Mouse (Mus musculus) T-helper 1 cell (primary cell): ENCODE results near the gene Abcc3.

Experiments used
- in situ Hi-C: fragments of 300-600 bp; cut with MboI, MseI; formaldehyde crosslinking; loops from one replicate; pipeline ENCODE4 v1.15.1; 2025; ENCODE audit warnings: high pct_unique_total_duplicates

The Abcc3 gene

GRCm38 (mm10) chr11:94327693-94328643 lies 64.8 kb downstream of the Abcc3 start, which contains the start of gene Ankrd40:
TSS of gene Ankrd40 (plus strand) at chr11:94328001.
- in situ Hi-C loops: no loop called here

GRCm38 (mm10) chr11:94326961-94327411 lies 65.8 kb downstream of the Abcc3 start:
- in situ Hi-C loops: no loop called here

GRCm38 (mm10) chr11:94324618-94325017 lies 68.2 kb downstream of the Abcc3 start:
- in situ Hi-C loops: no loop called here

GRCm38 (mm10) chr11:94323271-94323925 lies 69.4 kb downstream of the Abcc3 start:
- in situ Hi-C loops: no loop called here

- in situ Hi-C loops: no loop called here
Observed at GRCm38 (mm10) chr11:94322636-94323035, 70.2 kb downstream of the Abcc3 start.

- in situ Hi-C loops: no loop called here
Observed at GRCm38 (mm10) chr11:94321931-94322400, 70.8 kb downstream of the Abcc3 start, which contains the start of gene Luc7l3. TSS of gene Luc7l3 (minus strand) at chr11:94321988.

- in situ Hi-C loops: no loop called here
Observed at GRCm38 (mm10) chr11:94320969-94321930, 71.5 kb downstream of the Abcc3 start.

- in situ Hi-C loops: no loop called here
Observed at GRCm38 (mm10) chr11:94318056-94318455, 74.7 kb downstream of the Abcc3 start.

GRCm38 (mm10) chr11:94317515-94317914 lies 75.3 kb downstream of the Abcc3 start:
- in situ Hi-C loops: no loop called here

- in situ Hi-C loops: no loop called here
Observed at GRCm38 (mm10) chr11:94317014-94317413, 75.8 kb downstream of the Abcc3 start.

- in situ Hi-C loops: no loop called here
Observed at GRCm38 (mm10) chr11:94316528-94316927, 76.3 kb downstream of the Abcc3 start.

GRCm38 (mm10) chr11:94315308-94315707 lies 77.5 kb downstream of the Abcc3 start:
- in situ Hi-C loops: no loop called here

GRCm38 (mm10) chr11:94314098-94314652 lies 78.6 kb downstream of the Abcc3 start:
- in situ Hi-C loops: no loop called here

- in situ Hi-C loops: no loop called here
Observed at GRCm38 (mm10) chr11:94312733-94313132, 80.1 kb downstream of the Abcc3 start.

- in situ Hi-C loops: no loop called here
Observed at GRCm38 (mm10) chr11:94294996-94295845, 97.6 kb downstream of the Abcc3 start.
